Mouse (Mus musculus) heart, embryonic 11.5 days (tissue): ENCODE results near the gene Epb41. TPM values are rescaled to one million over a fixed set of nuclear protein-coding genes. Genes with fewer than 3 reads are reported as not detected.

ENCODE experiments used
- ATAC-seq: fragments of 200-750 bp; cut with Nextera tagmentation; replicated peaks from 2 replicates; pipeline ENCODE4 v1.8.0; 2017; ENCODE audit warnings: moderate library complexity; ENCODE audit not compliant: insufficient number of reproducible peaks, low FRiP score, low TSS enrichment
- H3K27ac ChIP-seq: fragments of 300-500 bp; sonication (generic); 2 replicates; pipeline ENCODE4 v1.5.1; 2014; ENCODE audit warnings: mild to moderate bottlenecking, low read depth, low read length
- H3K27me3 ChIP-seq: fragments of 300-500 bp; sonication (generic); 2 replicates; pipeline ENCODE4 v1.6.1; 2014; ENCODE audit warnings: mild to moderate bottlenecking, low read length, mixed read lengths; ENCODE audit not compliant: control insufficient read depth, insufficient read depth
- H3K36me3 ChIP-seq: fragments of 300-500 bp; sonication (generic); 2 replicates; pipeline ENCODE4 v1.6.1; 2014; ENCODE audit warnings: mild to moderate bottlenecking, low read length, moderate library complexity, mixed read lengths; ENCODE audit not compliant: control insufficient read depth, insufficient read depth
- H3K4me1 ChIP-seq: fragments of 300-500 bp; sonication (generic); 2 replicates; pipeline ENCODE4 v1.6.1; 2014; ENCODE audit warnings: low read length; ENCODE audit not compliant: control insufficient read depth, insufficient read depth
- H3K4me2 ChIP-seq: fragments of 300-500 bp; sonication (generic); 2 replicates; pipeline ENCODE4 v1.6.1; 2014; ENCODE audit warnings: mild to moderate bottlenecking, moderate library complexity
- H3K4me3 ChIP-seq: fragments of 300-500 bp; sonication (generic); 2 replicates; pipeline ENCODE4 v1.5.1; 2014; ENCODE audit warnings: low read depth, low read length
- H3K9ac ChIP-seq: fragments of 300-500 bp; sonication (generic); 2 replicates; pipeline ENCODE4 v1.6.1; 2014; ENCODE audit warnings: mild to moderate bottlenecking, low read depth, low read length, moderate library complexity
- H3K9me3 ChIP-seq: fragments of 300-500 bp; sonication (generic); replicated peaks from 2 replicates; pipeline ENCODE4 v1.6.1; 2016; ENCODE audit warnings: low read length; ENCODE audit not compliant: control insufficient read depth
- WGBS: fragments of 180-500 bp; shearing (Covaris S2); extraction: QIAGEN DNeasy Blood & Tissue Kit; methylation state at CpG from one replicate; pipeline ENCODE4 v1.1.7; 2014; ENCODE audit not compliant: insufficient replicate concordance; 5-methylcytosine and 5-hydroxymethylcytosine counted together
- polyA plus RNA-seq: library from polyadenylated mRNA; unstranded; fragments of >200 nt; fragmentation: Nextera tagmentation; extraction: Ambion mirVana; gene quantifications from 2 replicates; pipeline ENCODE4 v1.2.1, GENCODE M21; 2014

The Epb41 gene
- polyA plus RNA-seq, 1 experiment from 2014 or later, result 73.2 TPM

DNA sequence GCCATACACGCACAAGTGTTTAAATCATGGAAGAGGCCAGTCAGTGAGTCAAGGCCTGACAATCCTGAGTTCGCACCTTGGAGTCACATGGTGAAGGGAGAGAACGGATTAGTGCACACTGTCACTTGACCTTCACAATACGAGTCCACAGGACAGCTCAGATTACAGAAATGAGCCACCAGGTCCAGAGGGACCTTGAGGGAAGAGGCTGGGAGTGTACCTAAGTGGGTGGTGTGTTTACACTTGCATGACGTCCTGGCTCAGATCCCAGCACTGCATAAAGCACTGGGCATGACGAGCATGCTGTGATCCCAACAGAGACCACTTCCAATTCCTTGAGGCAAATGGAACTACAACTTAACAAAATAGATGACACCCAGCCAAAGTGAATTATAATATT is 168.7 kb downstream of the Epb41 start:
- Histone ChIP-seq H3K9ac (no peak overlapping the region), H3K4me2 (no peak overlapping the region), H3K36me3 (peaks cover 8% of the 10 kb centered on the region), H3K4me3 (no peak overlapping the region), H3K4me1 (peaks cover 11% of the 10 kb centered on the region), H3K27me3 (no peaks in the 10 kb centered on the region), H3K9me3 (0 out of 2 replicates have a peak, but pooled peaks cover 2% of the 10 kb centered on the region), H3K27ac (no peak overlapping the region)
- ATAC-seq, result no peak
- 67% methylated on average over 6 of the region's 6 CpGs for WGBS

GRCm38 (mm10) chr4:131904478-131904877 is 170.6 kb downstream of the Epb41 start:
- no peak overlapping the region for H3K27ac ChIP-seq
- H3K36me3 ChIP-seq, result peaks cover 28% of the 10 kb centered on the region
- 60% methylated on average over 8 of the region's 8 CpGs for whole genome bisulfite sequencing
- no peak for ATAC-seq
- no peaks in the 10 kb centered on the region for H3K4me1 ChIP-seq
- no peaks in the 10 kb centered on the region for H3K27me3 ChIP-seq
- H3K4me3 ChIP-seq, result no peak overlapping the region
- H3K4me2 ChIP-seq, result no peak overlapping the region
- H3K9ac ChIP-seq, result no peak overlapping the region
- 0 out of 2 replicates have a peak, but pooled peaks cover 2% of the 10 kb centered on the region for H3K9me3 ChIP-seq

- H3K4me2 ChIP-seq, result no peak overlapping the region
- 90% methylated on average over 15 of the region's 15 CpGs for WGBS
- no peak for ATAC-seq
- no peaks in the 10 kb centered on the region for H3K9me3 ChIP-seq
- H3K27ac ChIP-seq, result no peak overlapping the region
- H3K9ac ChIP-seq, result no peak overlapping the region
- H3K4me1 ChIP-seq, result no peaks in the 10 kb centered on the region
- no peak overlapping the region for H3K4me3 ChIP-seq
- peaks cover 42% of the 10 kb centered on the region for H3K36me3 ChIP-seq
- H3K27me3 ChIP-seq, result no peaks in the 10 kb centered on the region
Observed at GRCm38 (mm10) chr4:131901090-131901489, 174.0 kb downstream of the Epb41 start.

DNA sequence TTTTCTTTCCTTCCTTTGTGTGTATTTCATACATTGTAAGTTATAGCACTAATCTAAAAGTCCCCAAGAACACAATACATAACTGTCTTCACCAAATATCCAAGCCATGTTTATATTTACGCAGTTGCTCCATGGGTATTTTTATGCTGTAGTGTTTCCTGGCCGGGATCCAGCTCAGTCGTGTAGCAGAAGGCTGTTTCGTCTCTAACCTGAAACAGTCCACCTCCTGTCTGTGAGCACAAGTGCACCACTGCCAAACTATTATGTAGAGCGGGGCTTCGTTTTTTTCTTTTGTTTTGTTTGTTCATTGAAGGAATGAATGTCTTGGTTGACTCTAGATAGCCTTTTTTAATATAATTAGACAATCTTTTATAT is 176.0 kb downstream of the Epb41 start:
- Histone ChIP-seq H3K36me3 (peaks cover 50% of the 10 kb centered on the region), H3K27me3 (no peaks in the 10 kb centered on the region), H3K27ac (no peak overlapping the region), H3K9ac (no peak overlapping the region), H3K4me3 (no peak overlapping the region), H3K4me2 (no peak overlapping the region), H3K4me1 (no peaks in the 10 kb centered on the region), H3K9me3 (no peaks in the 10 kb centered on the region)
- 84% methylated on average over 6 of the region's 6 CpGs for WGBS
- no peak for ATAC-seq

DNA sequence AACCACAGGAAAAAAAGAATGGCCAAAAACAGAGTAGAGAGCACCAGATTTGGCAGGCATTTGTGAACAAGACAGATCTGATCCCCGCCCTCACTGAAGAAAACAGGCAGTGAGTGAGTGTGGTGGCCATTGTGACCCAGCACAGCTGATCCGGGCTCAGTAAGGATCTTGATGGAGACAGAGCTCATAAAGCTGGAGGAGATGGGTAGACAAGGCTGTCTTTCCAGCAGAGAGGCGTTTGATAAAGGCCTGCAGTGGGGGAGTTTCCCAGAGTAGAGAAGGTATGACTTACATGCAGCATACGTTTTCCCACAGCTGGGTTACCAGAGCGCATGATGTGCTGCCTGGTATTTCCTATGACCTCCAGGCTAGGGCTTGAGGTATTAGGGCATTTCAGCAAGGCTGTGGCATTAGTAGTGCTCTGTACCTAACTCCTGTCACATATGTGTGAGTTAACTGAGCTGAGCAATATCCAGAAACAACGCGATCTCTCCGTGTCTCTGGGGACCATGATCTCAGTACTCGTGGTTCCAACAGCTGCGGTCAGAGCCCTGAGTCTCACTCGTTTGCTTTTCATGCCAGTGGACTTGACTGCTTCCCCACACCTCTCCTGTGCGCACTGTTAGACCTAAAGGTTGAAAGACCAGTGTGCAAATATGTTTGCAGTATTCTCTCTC is 176.5 kb downstream of the Epb41 start:
- Histone ChIP-seq H3K27ac (no peak overlapping the region), H3K9me3 (no peaks in the 10 kb centered on the region), H3K4me1 (no peaks in the 10 kb centered on the region), H3K4me2 (no peak overlapping the region), H3K36me3 (peaks cover 55% of the 10 kb centered on the region), H3K9ac (no peak overlapping the region), H3K4me3 (no peak overlapping the region), H3K27me3 (no peaks in the 10 kb centered on the region)
- no peak for ATAC-seq
- 91% methylated on average over 12 of the region's 12 CpGs for WGBS

DNA sequence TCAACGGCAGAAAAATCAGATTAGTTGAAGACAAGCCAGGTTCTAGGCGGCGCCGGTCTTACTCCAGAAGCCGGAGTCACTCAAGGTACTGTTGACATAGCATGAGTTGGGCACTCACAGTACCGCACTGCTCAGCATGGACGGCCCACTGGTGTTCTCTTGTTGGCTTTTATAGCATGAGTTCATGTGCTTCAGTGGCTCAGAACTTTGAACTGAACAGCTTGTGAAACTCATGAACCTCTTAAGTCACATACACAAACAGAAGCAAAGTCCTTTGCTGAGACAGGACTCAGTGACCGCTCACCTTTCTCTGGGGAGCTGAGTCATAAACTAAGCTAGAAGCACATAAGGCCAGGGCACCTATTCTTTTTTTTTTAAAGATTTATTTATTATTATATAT is 177.3 kb downstream of the Epb41 start:
- Histone ChIP-seq H3K27me3 (no peaks in the 10 kb centered on the region), H3K27ac (no peak overlapping the region), H3K4me1 (no peaks in the 10 kb centered on the region), H3K36me3 (peaks cover 63% of the 10 kb centered on the region), H3K4me3 (no peak overlapping the region), H3K9me3 (no peaks in the 10 kb centered on the region), H3K9ac (no peak overlapping the region), H3K4me2 (no peak overlapping the region)
- WGBS, result 93% methylated on average over 8 of the region's 8 CpGs
- no peak for ATAC-seq

DNA sequence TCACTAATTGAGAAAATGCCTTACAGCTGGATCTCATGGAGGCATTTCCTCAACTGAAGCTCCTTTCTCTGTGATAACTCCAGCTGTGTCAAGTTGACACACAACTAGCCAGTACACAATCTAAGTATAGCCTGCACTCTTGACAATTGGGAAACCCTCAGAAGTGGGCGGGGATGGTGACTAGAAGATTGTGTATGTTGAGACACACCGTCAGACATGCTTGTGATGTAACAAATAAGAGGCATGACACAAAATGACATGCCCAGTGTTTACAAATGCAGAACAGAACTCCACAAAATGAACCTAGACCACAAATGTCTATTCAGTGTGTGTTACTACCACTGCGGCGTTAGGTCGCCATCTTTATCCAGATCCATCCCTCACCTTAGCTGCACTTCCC is 178.0 kb downstream of the Epb41 start:
- Histone ChIP-seq H3K9me3 (no peaks in the 10 kb centered on the region), H3K4me2 (no peak overlapping the region), H3K9ac (no peak overlapping the region), H3K4me3 (no peak overlapping the region), H3K4me1 (no peaks in the 10 kb centered on the region), H3K27me3 (no peaks in the 10 kb centered on the region), H3K36me3 (peaks cover 64% of the 10 kb centered on the region), H3K27ac (no peak overlapping the region)
- ATAC-seq, result no peak
- 97% methylated on average over 5 of the region's 5 CpGs for WGBS

DNA sequence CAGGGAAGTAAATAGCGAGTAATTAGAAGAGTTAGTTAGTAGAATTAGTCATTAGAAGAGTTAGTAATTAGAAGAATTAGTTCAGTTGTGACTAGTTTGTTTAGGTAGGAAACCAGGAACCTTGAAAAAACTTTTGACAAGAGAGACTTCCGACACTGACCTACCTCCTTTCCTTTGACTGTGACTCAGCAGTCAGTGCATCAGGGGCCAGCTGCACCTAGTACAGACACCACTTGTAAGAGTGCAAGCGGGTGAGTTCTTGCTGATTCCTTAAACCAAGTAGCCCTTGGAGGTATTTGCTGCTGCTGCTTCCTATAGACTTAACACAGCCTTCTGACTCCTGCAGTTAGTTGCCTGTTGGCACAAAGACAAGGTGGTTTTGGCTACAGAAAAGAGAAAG is 184.4 kb downstream of the Epb41 start:
- Histone ChIP-seq H3K4me3 (no peak overlapping the region), H3K27ac (no peak overlapping the region), H3K27me3 (no peaks in the 10 kb centered on the region), H3K4me2 (no peak overlapping the region), H3K9me3 (no peaks in the 10 kb centered on the region), H3K9ac (no peak overlapping the region), H3K4me1 (peaks cover 3% of the 10 kb centered on the region), H3K36me3 (peaks cover 26% of the 10 kb centered on the region)
- no peak for ATAC-seq
- 80% methylated on average over 3 of the region's 3 CpGs for WGBS

DNA sequence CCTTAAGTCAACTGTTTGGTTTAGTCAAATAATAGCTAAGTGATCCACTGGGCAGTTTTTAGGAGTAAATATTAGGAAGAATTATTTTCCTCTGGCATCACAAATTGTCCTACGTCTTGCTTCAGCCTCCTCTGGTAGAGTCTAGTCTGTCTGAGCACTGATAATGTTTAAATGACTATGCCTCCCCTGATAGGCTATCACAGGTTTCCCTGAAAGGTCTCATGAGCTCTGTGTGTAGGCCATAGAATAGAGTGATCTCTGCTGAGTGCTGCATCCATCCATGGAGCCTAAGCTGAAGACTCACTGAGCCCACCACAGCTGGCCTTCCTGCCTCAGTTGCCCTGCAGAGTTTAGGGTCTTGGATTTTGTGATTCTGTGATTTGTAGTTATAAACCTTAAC is 186.6 kb downstream of the Epb41 start:
- H3K9ac ChIP-seq, result no peak overlapping the region
- no peak overlapping the region for H3K4me3 ChIP-seq
- peaks cover 18% of the 10 kb centered on the region for H3K36me3 ChIP-seq
- WGBS, result 36% methylated on average over 1 of the region's 1 CpGs
- H3K27ac ChIP-seq, result no peak overlapping the region
- no peak overlapping the region for H3K4me2 ChIP-seq
- H3K27me3 ChIP-seq, result no peaks in the 10 kb centered on the region
- peaks cover 7% of the 10 kb centered on the region for H3K4me1 ChIP-seq
- H3K9me3 ChIP-seq, result no peaks in the 10 kb centered on the region
- ATAC-seq, result no peak
